Mouse (Mus musculus): ENCODE measurements around the gene Sema6c. TPM values are rescaled to one million over a fixed set of nuclear protein-coding genes. Genes with fewer than 3 reads are reported as not detected.
"Not testable (repeated sequence)": the region's sequence is repeated elsewhere in the genome, so short reads cannot be mapped to it uniquely, and the experiment has no call there.

Gene Sema6c
- polyA plus RNA-seq, 1 experiment from 2014 or later, result 5.8 TPM

DNA sequence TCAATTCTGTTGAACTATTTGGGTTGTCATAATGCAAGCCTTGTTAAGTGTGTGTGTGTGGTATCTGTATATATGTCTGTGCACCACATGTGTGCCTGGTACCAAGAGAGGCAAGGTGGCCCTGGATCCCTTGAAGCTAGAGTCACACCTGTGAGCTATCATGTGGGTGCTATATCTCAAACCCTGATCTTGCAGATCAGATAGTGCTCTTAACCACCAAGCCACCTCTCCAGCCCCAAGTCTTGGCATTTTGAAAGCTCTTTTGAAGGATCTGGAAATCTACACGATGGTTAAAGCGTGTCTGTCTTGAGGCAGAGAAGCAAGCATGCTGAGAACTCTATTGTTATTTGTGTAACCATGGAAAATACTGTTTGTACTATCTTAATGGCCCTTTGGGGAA, 50.3 kb downstream of the Sema6c start:
- ATAC-seq (ENCODE audit: low FRiP score, low TSS enrichment), result no peak
- peaks cover 43% of the 10 kb centered on the region for H3K36me3 ChIP-seq (ENCODE audit: control insufficient read depth, insufficient read depth, low read length)
- 87% methylated on average over 2 of the region's 2 CpGs for WGBS

GRCm38 (mm10) chr3:95212889-95213608, 52.8 kb downstream of the Sema6c start:
- H3K4me3 ChIP-seq (ENCODE audit: low read length); H3K27me3 ChIP-seq (ENCODE audit: control insufficient read depth, insufficient read depth, low read length); H3K9me3 ChIP-seq (ENCODE audit: control insufficient read depth, low read length); H3K27ac ChIP-seq (ENCODE audit: low read depth, low read length); H3K4me1 ChIP-seq (ENCODE audit: control insufficient read depth, insufficient read depth, low read length); H3K4me2 ChIP-seq (replicated peaks; ENCODE audit: low read depth, low read length); ATAC-seq (ENCODE audit: low FRiP score, low TSS enrichment); H3K9ac ChIP-seq (ENCODE audit: low read depth, low read length): not testable (repeated sequence)
- WGBS, result 95% methylated on average over 7 of the region's 10 CpGs
- peaks cover 26% of the 10 kb centered on the region for H3K36me3 ChIP-seq (ENCODE audit: control insufficient read depth, insufficient read depth, low read length)

More for the DNA sequence above, 50.3 kb downstream of the Sema6c start:
- Histone ChIP-seq H3K27ac (ENCODE audit: low read depth, low read length) (no peak overlapping the region), H3K9me3 (ENCODE audit: control insufficient read depth, low read length) (no peaks in the 10 kb centered on the region), H3K4me1 (ENCODE audit: control insufficient read depth, insufficient read depth, low read length) (no peaks in the 10 kb centered on the region), H3K4me2 (replicated peaks; ENCODE audit: low read depth, low read length) (no peak overlapping the region), H3K4me3 (ENCODE audit: low read length) (no peak overlapping the region), H3K27me3 (ENCODE audit: control insufficient read depth, insufficient read depth, low read length) (no peaks in the 10 kb centered on the region), H3K9ac (ENCODE audit: low read depth, low read length) (no peak overlapping the region)

DNA sequence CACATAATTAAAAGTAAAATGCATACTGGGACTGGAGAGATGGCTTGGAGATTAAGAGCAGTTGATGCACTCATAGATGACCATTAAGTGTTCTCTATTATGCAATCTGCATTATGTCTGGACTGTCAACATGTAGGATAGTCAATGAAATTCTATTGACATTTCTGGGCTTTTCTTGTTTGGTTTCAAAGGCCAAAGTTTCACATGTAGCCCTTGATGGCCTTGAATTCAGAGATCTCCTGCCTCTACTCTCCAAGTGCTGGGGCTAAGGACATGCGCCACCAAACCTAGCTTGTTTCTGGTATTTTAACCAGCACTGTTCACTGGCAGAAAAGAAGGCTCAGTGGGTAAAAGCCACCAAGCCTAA, 53.3 kb downstream of the Sema6c start:
- Histone ChIP-seq H3K27me3 (ENCODE audit: control insufficient read depth, insufficient read depth, low read length) (no peaks in the 10 kb centered on the region), H3K9ac (ENCODE audit: low read depth, low read length) (no peak overlapping the region), H3K4me2 (replicated peaks; ENCODE audit: low read depth, low read length) (no peak overlapping the region), H3K27ac (ENCODE audit: low read depth, low read length) (no peak overlapping the region), H3K36me3 (ENCODE audit: control insufficient read depth, insufficient read depth, low read length) (peaks cover 26% of the 10 kb centered on the region), H3K9me3 (ENCODE audit: control insufficient read depth, low read length) (no peaks in the 10 kb centered on the region), H3K4me3 (ENCODE audit: low read length) (no peak overlapping the region), H3K4me1 (ENCODE audit: control insufficient read depth, insufficient read depth, low read length) (peaks cover 5% of the 10 kb centered on the region; the same call in 1 of the 2 replicates)
- ATAC-seq (ENCODE audit: low FRiP score, low TSS enrichment), result no peak
- 97% methylated on average over 1 of the region's 1 CpGs for WGBS

- H3K4me2 ChIP-seq (replicated peaks; ENCODE audit: low read depth, low read length), result peak overlapping the region; percentile 48
- peaks cover 30% of the 10 kb centered on the region for H3K36me3 ChIP-seq (ENCODE audit: control insufficient read depth, insufficient read depth, low read length)
- no peaks in the 10 kb centered on the region for H3K27me3 ChIP-seq (ENCODE audit: control insufficient read depth, insufficient read depth, low read length)
- peak overlapping the region; percentile 85 for H3K4me3 ChIP-seq (ENCODE audit: low read length)
- ATAC-seq (ENCODE audit: low FRiP score, low TSS enrichment), result no peak; the same call in 1 of the 2 replicates
- peak overlapping the region; percentile 100 for H3K27ac ChIP-seq (ENCODE audit: low read depth, low read length)
- H3K9me3 ChIP-seq (ENCODE audit: control insufficient read depth, low read length), result no peaks in the 10 kb centered on the region
- WGBS, result 20% methylated on average over 4 of the region's 4 CpGs
- H3K9ac ChIP-seq (ENCODE audit: low read depth, low read length), result peak overlapping the region; percentile 96
- H3K4me1 ChIP-seq (ENCODE audit: control insufficient read depth, insufficient read depth, low read length), result peaks cover 5% of the 10 kb centered on the region; the same call in 1 of the 2 replicates
These were observed 56.5 kb downstream of the Sema6c start for GRCm38 (mm10) chr3:95216655-95217254.

DNA sequence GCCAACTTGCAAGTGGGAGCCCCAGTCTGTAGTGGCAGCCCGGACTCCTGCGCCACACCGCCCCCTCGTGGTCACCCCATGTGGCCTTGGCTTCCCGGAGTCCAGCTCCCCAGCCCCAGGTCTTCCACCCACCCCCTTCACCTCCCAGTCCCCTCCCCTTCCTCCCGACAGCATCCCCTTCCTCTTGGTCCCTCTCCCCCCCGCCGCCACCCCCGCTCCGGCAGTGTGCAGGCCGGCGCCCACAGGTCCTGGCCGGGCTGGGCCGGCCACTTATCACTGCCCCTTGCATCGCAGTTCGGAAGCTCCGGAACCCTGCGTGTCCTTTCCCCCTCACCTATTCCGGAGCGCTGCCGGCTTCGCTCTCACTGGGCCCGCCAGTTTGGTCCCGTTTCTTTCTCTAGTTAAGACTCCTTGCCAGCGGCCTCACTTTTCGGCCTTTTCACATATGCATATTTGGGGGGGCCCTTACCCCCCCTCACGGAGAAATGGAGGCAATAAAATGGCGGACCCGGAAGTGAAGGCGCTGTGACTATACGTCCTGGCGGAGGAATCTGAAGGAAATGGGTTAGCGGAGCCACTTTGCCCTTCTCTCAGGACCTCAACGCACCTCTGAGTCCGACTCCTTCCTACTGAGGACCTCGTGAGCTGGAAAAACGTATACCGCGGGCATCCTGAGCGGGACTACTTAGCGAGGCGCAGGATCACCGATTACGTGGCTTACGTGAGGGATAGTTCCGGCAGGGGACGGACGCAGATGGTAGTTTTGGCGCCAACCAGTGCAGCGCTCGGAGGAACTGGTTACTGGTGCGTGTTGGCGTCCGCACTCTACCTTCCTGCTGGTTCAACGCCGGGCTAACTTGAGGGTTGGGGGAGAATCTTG, 57.2 kb downstream of the Sema6c start, which contains the start of gene Gabpb2:
TSS of gene Gabpb2 (minus strand) at position 662 of the 880 bp plus-strand sequence.
- WGBS, result under 1% methylated on average over 56 of the region's 56 CpGs
- peak; percentile 94 for ATAC-seq (ENCODE audit: low FRiP score, low TSS enrichment)
- H3K9ac ChIP-seq (ENCODE audit: low read depth, low read length), result peak within 1 kb of the TSS; percentile 96
- no peaks in the 10 kb centered on the region for H3K27me3 ChIP-seq (ENCODE audit: control insufficient read depth, insufficient read depth, low read length)
- H3K4me3 ChIP-seq (ENCODE audit: low read length), result peak within 1 kb of the TSS; percentile 85
- peaks cover 32% of the 10 kb centered on the region for H3K36me3 ChIP-seq (ENCODE audit: control insufficient read depth, insufficient read depth, low read length)
- peak within 1 kb of the TSS; percentile 48 for H3K4me2 ChIP-seq (replicated peaks; ENCODE audit: low read depth, low read length)
- no peaks in the 10 kb centered on the region for H3K9me3 ChIP-seq (ENCODE audit: control insufficient read depth, low read length)
- H3K27ac ChIP-seq (ENCODE audit: low read depth, low read length), result peak within 1 kb of the TSS; percentile 100
- H3K4me1 ChIP-seq (ENCODE audit: control insufficient read depth, insufficient read depth, low read length), result peaks cover 5% of the 10 kb centered on the region; the same call in 1 of the 2 replicates

- H3K9me3 ChIP-seq (ENCODE audit: control insufficient read depth, low read length), result no peaks in the 10 kb centered on the region
- H3K27me3 ChIP-seq (ENCODE audit: control insufficient read depth, insufficient read depth, low read length), result no peaks in the 10 kb centered on the region
- H3K36me3 ChIP-seq (ENCODE audit: control insufficient read depth, insufficient read depth, low read length), result peaks cover 41% of the 10 kb centered on the region
- H3K4me3 ChIP-seq (ENCODE audit: low read length), result peak overlapping the region; percentile 85
- H3K4me1 ChIP-seq (ENCODE audit: control insufficient read depth, insufficient read depth, low read length), result peaks cover 5% of the 10 kb centered on the region; the same call in 1 of the 2 replicates
- 82% methylated on average over 6 of the region's 6 CpGs for WGBS
- ATAC-seq (ENCODE audit: low FRiP score, low TSS enrichment), result no peak
- H3K9ac ChIP-seq (ENCODE audit: low read depth, low read length), result peak overlapping the region; percentile 96; the same call in 1 of the 2 replicates
- H3K4me2 ChIP-seq (replicated peaks; ENCODE audit: low read depth, low read length), result peak overlapping the region; percentile 48
- H3K27ac ChIP-seq (ENCODE audit: low read depth, low read length), result peak overlapping the region; percentile 100
These were observed 58.3 kb downstream of the Sema6c start for GRCm38 (mm10) chr3:95218466-95219137.

GRCm38 (mm10) chr3:95223041-95223440, 62.8 kb downstream of the Sema6c start:
- Histone ChIP-seq H3K4me2 (replicated peaks; ENCODE audit: low read depth, low read length) (no peak overlapping the region), H3K36me3 (ENCODE audit: control insufficient read depth, insufficient read depth, low read length) (peaks cover 46% of the 10 kb centered on the region), H3K27me3 (ENCODE audit: control insufficient read depth, insufficient read depth, low read length) (no peaks in the 10 kb centered on the region), H3K9ac (ENCODE audit: low read depth, low read length) (no peak overlapping the region), H3K4me3 (ENCODE audit: low read length) (no peak overlapping the region), H3K4me1 (ENCODE audit: control insufficient read depth, insufficient read depth, low read length) (peaks cover 14% of the 10 kb centered on the region; the same call in 1 of the 2 replicates), H3K9me3 (ENCODE audit: control insufficient read depth, low read length) (no peaks in the 10 kb centered on the region), H3K27ac (ENCODE audit: low read depth, low read length) (no peak overlapping the region)
- no peak for ATAC-seq (ENCODE audit: low FRiP score, low TSS enrichment)
- 96% methylated on average over 2 of the region's 2 CpGs for WGBS

Measured in kidney, embryonic 14.5 days (tissue).